Mouse (Mus musculus): ENCODE measurements around the gene Foxd1.

GRCm38 (mm10) chr13:98352381-98352975 lies 1.6 kb upstream of the Foxd1 start:
- TF ChIP-seq CTCF (IDR thresholded peaks at IDR 0.05; ENCODE audit: control insufficient read depth, insufficient read depth, low read length) (no peak), POLR2A (IDR thresholded peaks at IDR 0.05; ENCODE audit: borderline replicate concordance, control insufficient read depth, low read depth, low read length) (no peak)

All from bone marrow, adult 2 months (tissue).